Mouse (Mus musculus) monocyte, adult 2 months (primary cell): ENCODE data around the gene Calb2.

Source experiments
- DNase-seq, 2 experiments: peaks; one replicate each; pipeline ENCODE4 v3.0.0; 2022; ENCODE audit warnings: low spot score in 2 of 2, low read depth in 1 of 2

Gene Calb2

GRCm38 (mm10) chr8:110130537-110130936 lies 37.5 kb downstream of the Calb2 start:
- DNase-seq, result no peak

DNA sequence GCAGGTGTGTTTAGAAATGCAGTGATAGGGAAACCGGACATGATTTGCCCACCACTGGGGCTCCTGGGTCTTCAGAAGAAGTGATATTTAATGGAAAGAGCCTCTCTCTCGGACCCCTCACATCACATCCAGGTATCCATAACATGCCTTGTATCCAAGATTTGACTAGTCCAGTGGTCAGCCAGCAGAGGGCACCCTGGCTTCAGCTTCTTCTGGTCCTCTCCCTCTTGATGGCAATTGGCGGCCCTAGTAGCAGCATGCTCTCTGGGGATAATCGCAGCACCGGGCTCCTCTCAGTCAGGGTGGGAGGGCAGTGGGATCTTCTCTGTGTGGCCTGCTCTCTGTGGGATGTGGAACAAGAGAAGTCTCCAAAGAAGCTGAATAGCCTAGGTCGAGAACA lies 48.3 kb downstream of the Calb2 start:
- DNase-seq, result no peak

DNA sequence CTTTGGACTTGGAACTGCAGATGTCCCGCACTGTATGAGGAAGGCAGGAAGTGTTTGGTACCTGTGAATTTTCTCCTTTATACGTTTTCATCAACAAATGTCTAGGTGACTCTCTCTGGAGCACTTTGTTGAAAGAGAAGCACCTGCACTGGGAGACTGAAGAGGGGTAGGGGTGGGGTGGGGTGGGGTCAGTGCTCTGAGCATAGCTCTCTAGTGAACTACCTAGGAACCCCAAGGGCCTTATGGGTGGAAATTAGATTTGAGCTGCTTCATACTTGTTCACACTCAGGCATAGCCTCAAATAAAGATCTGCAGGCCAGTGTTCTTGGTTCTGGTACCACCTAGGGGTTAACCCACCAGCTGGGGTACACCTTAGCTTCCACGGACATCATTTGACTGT lies 65.4 kb downstream of the Calb2 start, which contains the start of gene Gm17720:
Gm17720 (minus strand) TSS at position 101 of the 400 bp plus-strand sequence.
- DNase-seq, result no peak

DNA sequence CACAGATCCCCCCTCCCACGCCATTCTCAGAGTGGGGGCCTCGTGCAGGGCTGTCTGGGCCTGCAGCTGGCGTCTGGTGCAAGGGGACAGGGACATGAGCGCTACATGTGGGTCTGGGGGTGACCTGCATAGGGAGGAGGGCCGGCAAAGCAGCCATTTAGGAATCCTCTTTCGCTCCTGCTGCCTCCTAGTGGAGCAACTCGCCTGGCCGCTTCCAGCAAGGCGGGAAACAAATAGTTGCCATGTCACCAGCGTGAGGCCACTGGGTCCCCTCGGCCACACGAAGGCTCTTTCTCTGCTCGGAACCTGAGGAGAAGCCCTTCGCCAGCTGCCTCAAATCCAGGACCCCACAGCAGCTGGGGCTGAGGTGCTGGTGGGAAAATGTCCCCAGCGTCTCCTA lies 66.3 kb downstream of the Calb2 start:
- no peak for DNase-seq

DNA sequence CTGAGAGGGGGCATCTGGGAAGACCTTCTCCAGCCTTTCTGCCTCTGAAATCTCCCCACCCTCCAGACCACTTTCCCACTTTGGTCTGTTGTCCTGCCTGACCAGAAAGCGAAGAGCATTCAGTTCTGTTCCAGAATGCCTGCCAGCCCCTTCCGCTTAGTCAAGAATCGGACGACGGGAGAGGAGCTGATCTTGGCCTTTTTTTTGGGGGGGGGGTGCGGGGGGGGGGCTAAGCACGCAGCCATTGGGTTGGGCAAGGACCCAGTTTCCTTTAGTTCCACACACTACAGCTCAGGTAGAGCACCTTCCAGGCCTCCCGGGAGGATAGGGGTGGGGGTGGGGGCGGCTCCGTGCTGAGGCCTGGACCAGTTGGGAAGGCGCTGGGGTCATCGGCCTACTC lies 67.1 kb downstream of the Calb2 start, which contains the start of gene Gm21964:
Gm21964 (plus strand) TSS at position 301 of the 400 bp plus-strand sequence.
- no peak for DNase-seq

DNA sequence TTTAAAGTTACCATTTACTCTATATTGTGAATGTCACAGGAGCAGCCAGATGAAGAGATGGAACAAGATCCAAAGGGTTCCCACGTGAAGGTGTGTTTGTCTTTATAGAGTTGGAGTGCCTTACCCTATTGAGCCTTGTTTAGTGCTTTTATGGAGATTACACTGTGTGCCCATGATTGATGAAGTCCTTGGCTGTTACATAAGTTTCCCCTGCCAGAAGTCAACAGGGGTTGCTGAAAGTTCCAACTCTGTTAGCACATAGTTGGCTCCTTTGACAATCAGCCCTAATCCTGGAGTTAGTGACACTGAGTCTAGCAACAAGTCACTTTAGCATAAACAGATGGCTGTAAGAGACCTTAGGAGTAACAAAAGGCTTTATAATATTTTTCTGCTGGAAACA lies 76.1 kb downstream of the Calb2 start:
- no peak for DNase-seq
